Mouse (Mus musculus) erythroblast, embryonic 14.5 days (primary cell): ENCODE results near the gene Zfp872.

Experiments
- GATA1 ChIP-seq: IDR thresholded peaks from 2 replicates; pipeline ENCODE4 v1.6.1; 2012; ENCODE audit warnings: low read length, inconsistent platforms, mixed read lengths
- TAL1 ChIP-seq: IDR thresholded peaks from 3 replicates; pipeline ENCODE4 v1.6.1; 2012; ENCODE audit warnings: low read length, inconsistent platforms, mixed read lengths

DNA sequence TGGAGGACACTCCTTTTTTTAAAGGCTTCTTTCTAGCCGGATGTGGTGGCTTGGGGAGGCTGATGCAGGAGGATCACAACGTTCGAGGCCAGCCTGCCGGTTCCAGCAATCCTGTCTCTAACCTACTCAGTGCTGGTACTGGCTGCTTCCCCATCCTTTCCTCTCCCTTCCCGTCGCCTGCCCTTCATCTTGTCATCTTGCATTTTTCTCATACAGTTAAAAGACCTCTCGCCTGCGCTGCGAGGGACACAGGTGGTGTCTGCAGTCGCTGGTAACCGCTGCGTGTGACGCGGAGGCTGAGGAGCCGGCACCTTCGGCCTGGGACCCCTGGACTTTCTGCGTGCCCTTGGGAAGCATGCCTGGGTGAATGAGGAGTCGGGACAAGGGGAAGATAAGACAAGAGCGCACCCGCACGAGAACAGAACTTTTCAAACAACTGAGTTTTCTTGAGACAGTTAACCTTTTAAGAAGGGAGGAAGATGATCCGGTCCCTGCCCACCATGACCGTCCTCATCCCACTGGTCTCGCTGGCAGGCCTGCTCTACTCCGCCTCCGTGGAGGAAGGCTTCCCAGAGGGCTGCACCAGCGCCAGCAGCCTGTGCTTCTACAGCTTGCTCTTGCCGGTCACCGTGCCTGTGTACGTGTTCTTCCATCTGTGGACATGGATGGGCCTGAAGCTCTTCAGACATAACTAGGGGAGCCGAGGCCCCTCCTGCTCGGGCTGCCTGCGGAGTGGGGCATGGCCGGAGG is 30.2 kb upstream of the Zfp872 start:
- no peak for TF ChIP-seq TAL1
- no peak for TF ChIP-seq GATA1
